Mouse (Mus musculus): ENCODE measurements at regions not wholly inside any gene's neighbourhood (a gene's known extent, or its start where the extent isn't known, plus 50 kb on each side); places are given as distances from the start of the nearest gene placed in this dataset.

GRCm38 (mm10) chr4:125765171-125765570, 259.2 kb upstream of the Csf3r start:
- CTCF ChIA-PET = no interaction called here

- CTCF ChIA-PET = no interaction called here
Measured at GRCm38 (mm10) chr4:125777126-125777525, 247.2 kb upstream of the Csf3r start.

GRCm38 (mm10) chr4:125780113-125780512, 244.2 kb upstream of the Csf3r start:
- CTCF ChIA-PET = interaction anchor here (0.7 kb wide), 1 partner anchor 10 kb away, joined by 3 read pairs; no protein-coding TSS in a partner anchor

- CTCF ChIA-PET = no interaction called here
Measured at GRCm38 (mm10) chr4:125780921-125781487, 243.3 kb upstream of the Csf3r start.

- CTCF ChIA-PET = no interaction called here
Measured at GRCm38 (mm10) chr4:125782346-125782745, 242.0 kb upstream of the Csf3r start.

DNA sequence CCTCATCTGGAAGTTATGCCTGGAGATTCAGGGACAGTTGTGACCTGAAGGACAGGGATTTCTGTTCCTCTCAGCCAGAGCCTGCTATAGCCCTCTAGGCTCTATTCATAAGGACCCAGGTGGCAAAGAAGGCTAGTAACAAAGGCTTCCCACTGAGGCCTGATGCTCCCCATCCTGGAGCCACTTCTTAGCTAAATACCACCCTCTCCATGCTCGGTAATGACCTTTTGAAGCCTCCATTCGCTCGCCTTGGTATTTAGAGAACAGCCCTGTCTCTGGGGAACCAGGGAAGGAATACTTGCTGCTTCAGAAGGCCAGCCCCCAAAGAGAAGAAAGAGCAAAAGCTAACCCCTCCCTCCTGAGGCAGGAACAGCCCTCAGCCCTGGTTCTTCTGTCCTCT, 238.3 kb upstream of the Csf3r start:
- CTCF ChIA-PET = no interaction called here

GRCm38 (mm10) chr4:125794679-125795078, 229.7 kb upstream of the Csf3r start:
- CTCF ChIA-PET = no interaction called here

DNA sequence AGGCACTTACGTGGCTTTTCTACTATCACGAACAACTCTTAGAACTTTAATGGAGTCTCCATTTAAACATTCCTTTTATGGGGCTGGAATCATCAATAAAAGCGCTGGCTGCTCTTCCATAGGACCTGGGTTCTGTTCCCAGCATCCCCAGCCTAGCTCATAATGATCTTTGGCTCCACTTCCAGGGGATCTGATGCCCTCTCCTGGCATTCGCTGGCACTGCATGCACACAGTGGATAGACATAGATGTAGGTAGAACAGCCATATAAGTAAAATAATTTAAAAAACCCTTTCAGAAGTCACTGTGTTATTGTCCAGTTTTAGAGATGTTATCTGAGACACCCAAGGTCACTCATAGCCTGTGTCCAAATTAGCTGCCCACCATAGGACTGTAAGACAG, 216.4 kb upstream of the Csf3r start:
- CTCF ChIA-PET = no interaction called here

GRCm38 (mm10) chr4:125809446-125810108, 214.8 kb upstream of the Csf3r start:
- CTCF ChIA-PET = no interaction called here

- CTCF ChIA-PET = no interaction called here
Measured at GRCm38 (mm10) chr4:125810247-125810646, 214.1 kb upstream of the Csf3r start.

DNA sequence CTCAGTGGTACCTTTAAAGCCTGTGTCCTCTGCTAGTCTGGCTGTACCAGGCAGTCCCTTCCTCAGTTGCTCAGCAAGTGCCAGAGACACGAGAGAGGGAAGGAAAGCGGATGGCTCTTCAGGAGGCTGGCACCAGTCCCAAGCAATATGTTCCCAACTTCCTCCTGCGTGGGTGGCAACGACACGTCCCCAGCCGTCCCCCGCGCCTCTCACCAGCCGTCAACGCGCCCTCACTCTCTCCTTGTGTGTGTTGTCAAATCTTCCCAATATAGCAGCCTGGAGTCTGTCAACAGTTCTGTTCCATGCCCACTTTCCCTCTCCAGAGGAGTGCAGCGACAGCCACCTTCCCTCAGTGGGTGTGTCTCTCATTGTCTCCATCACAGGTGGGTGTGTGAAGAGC, 210.0 kb upstream of the Csf3r start:
- CTCF ChIA-PET = no interaction called here

GRCm38 (mm10) chr4:125815276-125815675, 209.1 kb upstream of the Csf3r start:
- CTCF ChIA-PET = no interaction called here

DNA sequence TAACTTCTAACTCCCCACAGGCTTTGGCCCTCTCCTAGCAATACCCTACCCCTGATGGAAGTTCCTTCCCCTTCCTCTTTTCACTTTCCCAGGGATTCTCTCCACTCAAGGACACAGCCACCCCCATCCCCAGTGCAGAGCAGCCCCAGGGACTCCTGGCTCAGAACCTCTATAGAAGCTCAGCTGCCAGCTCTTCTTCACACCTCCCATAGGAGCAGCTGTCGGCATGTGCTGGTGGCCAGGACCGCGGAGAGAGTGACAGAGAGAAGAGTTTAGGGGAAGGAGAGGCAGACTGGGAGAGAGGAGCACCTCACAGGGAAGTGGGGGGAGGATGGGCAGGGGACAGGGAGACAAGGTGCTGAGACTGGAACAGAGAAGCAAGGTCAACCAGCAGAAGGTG, 199.8 kb upstream of the Csf3r start:
- CTCF ChIA-PET = no interaction called here

DNA sequence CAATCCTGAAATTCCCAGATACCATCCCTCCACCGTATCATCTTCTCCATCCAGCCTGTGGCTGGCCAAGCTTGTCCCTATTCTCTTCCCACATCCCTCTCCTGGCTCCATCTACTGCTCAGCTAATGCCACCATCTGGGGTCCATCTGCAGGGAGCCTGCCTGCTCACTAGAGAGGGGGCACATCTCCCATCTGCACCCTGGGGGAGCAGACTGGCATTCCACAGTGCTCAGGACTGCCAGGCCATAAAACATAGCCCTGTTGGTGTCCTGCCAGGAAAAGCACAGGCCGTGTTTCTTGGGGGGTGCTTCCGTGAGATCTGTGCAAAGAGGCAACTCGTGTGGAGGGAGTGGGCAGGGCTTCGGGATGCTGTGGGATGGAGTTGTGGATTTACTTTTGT, 197.9 kb upstream of the Csf3r start:
- CTCF ChIA-PET = no interaction called here

- CTCF ChIA-PET = no interaction called here
Measured at GRCm38 (mm10) chr4:125835250-125835649, 189.1 kb upstream of the Csf3r start.

- CTCF ChIA-PET = no interaction called here
Measured at GRCm38 (mm10) chr4:125847568-125847967, 176.8 kb upstream of the Csf3r start.

- CTCF ChIA-PET = interaction anchor here (0.7 kb wide), 1 partner anchor 989 kb away, joined by 7 read pairs; no protein-coding TSS in a partner anchor
Measured at GRCm38 (mm10) chr4:125850300-125850699, 174.1 kb upstream of the Csf3r start.

DNA sequence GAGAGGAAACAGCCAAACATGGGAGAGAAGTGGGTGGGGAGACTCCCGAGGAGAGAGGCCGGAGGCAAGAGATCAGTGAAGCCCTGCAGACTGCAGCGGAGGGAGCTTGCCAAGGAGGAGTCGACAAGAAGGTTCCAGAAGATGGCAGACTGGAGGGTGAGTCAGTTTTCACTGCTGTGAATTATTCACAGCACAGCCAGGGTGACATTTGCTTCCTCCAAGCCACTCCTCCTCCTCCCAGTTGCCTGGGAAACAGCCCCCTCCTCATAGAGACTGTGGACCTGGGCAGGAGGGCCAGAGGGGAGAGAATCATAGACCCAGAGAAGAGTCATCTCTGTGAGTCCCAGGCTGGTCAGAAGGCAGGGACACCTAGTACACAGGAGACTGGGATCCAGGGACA, 171.8 kb upstream of the Csf3r start:
- CTCF ChIA-PET = no interaction called here

DNA sequence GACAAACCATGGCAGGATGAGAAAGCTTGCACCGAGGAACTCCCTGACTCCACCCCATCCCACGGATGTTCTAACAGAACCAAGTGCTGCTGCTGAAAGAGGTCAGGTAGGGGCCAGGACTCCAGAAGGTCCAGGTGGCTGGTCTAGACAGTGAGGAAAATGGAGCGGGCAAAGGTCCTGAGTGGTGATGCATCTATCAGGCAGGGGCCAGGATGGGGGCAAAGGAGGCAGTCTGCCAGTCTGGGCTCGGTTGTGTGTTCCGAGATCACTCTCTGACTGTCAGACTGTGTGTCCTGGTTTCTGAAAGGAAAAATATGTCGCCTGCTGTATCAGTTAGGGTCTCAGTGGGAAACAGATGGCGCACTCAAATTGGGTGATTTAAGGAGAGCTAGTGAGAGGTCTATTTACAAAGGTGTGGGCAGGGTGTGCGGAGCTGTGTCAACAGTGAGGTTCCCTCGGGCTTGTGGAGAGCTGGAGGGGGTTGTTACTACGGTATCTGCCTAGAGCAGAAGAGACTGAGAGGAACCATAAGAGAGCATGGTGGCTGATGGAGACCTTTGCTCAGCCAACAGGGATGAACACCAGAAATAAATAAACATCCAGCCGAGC, 168.3 kb upstream of the Csf3r start:
- CTCF ChIA-PET = no interaction called here

- CTCF ChIA-PET = interaction anchor here (0.6 kb wide), 1 partner anchor 626 kb away, joined by 3 read pairs; no protein-coding TSS in a partner anchor
Measured at GRCm38 (mm10) chr4:125856781-125857180, 167.6 kb upstream of the Csf3r start.

- CTCF ChIA-PET = no interaction called here
Measured at GRCm38 (mm10) chr4:125865057-125865456, 159.3 kb upstream of the Csf3r start.

DNA sequence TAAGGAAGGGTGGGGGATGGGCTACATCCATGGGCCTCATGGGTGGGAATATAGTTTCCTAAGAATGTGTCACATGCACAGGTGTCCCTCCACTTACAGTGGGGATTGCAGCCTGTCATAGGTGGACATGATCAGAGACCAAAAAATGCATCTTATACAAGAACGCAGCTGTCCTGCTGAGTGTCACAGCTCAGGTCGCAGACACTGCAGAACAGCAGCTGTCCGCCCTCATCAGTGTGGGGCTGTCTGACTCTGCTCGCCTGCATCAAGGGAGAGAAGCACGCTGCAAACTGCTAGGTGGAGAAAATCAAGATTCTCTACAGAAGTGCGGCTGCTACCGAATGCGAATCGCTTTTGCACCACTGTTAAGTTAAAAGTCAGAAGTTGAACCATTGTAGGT, 158.6 kb upstream of the Csf3r start:
- CTCF ChIA-PET = no interaction called here

GRCm38 (mm10) chr4:125871211-125871610, 153.1 kb upstream of the Csf3r start:
- CTCF ChIA-PET = no interaction called here

- CTCF ChIA-PET = no interaction called here
Measured at GRCm38 (mm10) chr4:125880028-125880427, 144.3 kb upstream of the Csf3r start.

Data from spleen, embryonic (tissue).